Mouse (Mus musculus): Measurements from ENCODE around the gene Myh7. TPM values are rescaled to one million over a fixed set of nuclear protein-coding genes. Genes with fewer than 3 reads are reported as not detected.

Myh7 gene
- polyA plus RNA-seq, 1 experiment from 2014 or later = 16.4 TPM

- under 1% methylated on average over 36 of the region's 36 CpGs for WGBS
- ATAC-seq (peak; percentile 97), DNase-seq (ENCODE audit: low spot score) (peak; percentile 100)
- H3K4me2 ChIP-seq (replicated peaks; ENCODE audit: low read depth, low read length) = peak within 1 kb of the TSS; percentile 68
- H3K9ac ChIP-seq (replicated peaks; ENCODE audit: low read depth) = peak within 1 kb of the TSS; percentile 73
- peak within 1 kb of the TSS; percentile 75 for H3K4me3 ChIP-seq (ENCODE audit: low read depth, low read length)
- H3K4me1 ChIP-seq (ENCODE audit: insufficient read depth, low read depth, low read length) = no peaks in the 10 kb centered on the region
- peak; percentile 97 for TF ChIP-seq CTCF (IDR thresholded peaks at IDR 0.05)
- TF ChIP-seq EP300 (IDR thresholded peaks at IDR 0.05) = peak; percentile 79
- H3K27ac ChIP-seq (ENCODE audit: low read length) = peak within 1 kb of the TSS; percentile 88
- no peaks in the 10 kb centered on the region for H3K36me3 ChIP-seq (ENCODE audit: insufficient read depth, low read length)
- no peaks in the 10 kb centered on the region for H3K9me3 ChIP-seq (ENCODE audit: low read length)
- H3K27me3 ChIP-seq (replicated peaks; ENCODE audit: insufficient read depth, low read length) = no peaks in the 10 kb centered on the region
Measured at GRCm38 (mm10) chr14:55014991-55015766, 20.8 kb upstream of the Myh7 start, which contains the start of gene Ngdn. Gene Ngdn (plus strand): TSS chr14:55015454.

- peak overlapping the region; percentile 87 for H3K27ac ChIP-seq (ENCODE audit: low read length)
- no peaks in the 10 kb centered on the region for H3K27me3 ChIP-seq (replicated peaks; ENCODE audit: insufficient read depth, low read length)
- TF ChIP-seq CTCF (IDR thresholded peaks at IDR 0.05) (no peak), EP300 (IDR thresholded peaks at IDR 0.05) (no peak)
- no peaks in the 10 kb centered on the region for H3K9me3 ChIP-seq (ENCODE audit: low read length)
- DNase-seq (ENCODE audit: low spot score) = peak; percentile 72
- no peaks in the 10 kb centered on the region for H3K4me1 ChIP-seq (ENCODE audit: insufficient read depth, low read depth, low read length)
- under 1% methylated on average over 27 of the region's 27 CpGs for WGBS
- H3K36me3 ChIP-seq (ENCODE audit: insufficient read depth, low read length) = no peaks in the 10 kb centered on the region
- H3K4me3 ChIP-seq (ENCODE audit: low read depth, low read length) = peak overlapping the region; percentile 45
- peak overlapping the region; percentile 65 for H3K4me2 ChIP-seq (replicated peaks; ENCODE audit: low read depth, low read length)
- peak; percentile 39 for ATAC-seq
- peak overlapping the region; percentile 37 for H3K9ac ChIP-seq (replicated peaks; ENCODE audit: low read depth)
Measured at GRCm38 (mm10) chr14:55014591-55014990, 20.2 kb upstream of the Myh7 start.

DNA sequence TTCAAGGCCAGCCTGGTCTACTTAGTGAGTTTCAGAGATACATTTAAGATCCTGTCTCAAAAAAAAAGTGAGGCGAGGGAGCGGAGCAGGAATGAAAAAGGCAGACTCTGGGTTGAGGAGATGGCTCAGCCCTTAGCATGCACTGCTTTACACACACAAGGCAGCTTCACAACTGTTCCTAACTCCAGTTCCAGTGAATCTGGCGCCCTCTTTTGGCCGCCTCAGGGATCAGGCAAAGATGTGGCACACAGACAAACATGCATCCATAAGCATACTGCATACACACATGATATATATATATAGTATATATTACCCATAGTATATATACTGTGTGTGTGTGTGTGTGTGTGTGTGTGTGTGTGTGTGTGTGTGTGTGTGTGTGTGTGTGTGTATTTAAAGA lies 16.7 kb upstream of the Myh7 start:
- Histone ChIP-seq H3K4me2 (replicated peaks; ENCODE audit: low read depth, low read length) (no peak overlapping the region), H3K4me1 (ENCODE audit: insufficient read depth, low read depth, low read length) (no peaks in the 10 kb centered on the region), H3K9me3 (ENCODE audit: low read length) (no peaks in the 10 kb centered on the region), H3K27ac (ENCODE audit: low read length) (no peak overlapping the region), H3K4me3 (ENCODE audit: low read depth, low read length) (no peak overlapping the region), H3K27me3 (replicated peaks; ENCODE audit: insufficient read depth, low read length) (no peaks in the 10 kb centered on the region), H3K36me3 (ENCODE audit: insufficient read depth, low read length) (no peaks in the 10 kb centered on the region), H3K9ac (replicated peaks; ENCODE audit: low read depth) (no peak overlapping the region)
- DNase-seq (ENCODE audit: low spot score) (no peak), ATAC-seq (no peak)
- 70% methylated on average over 4 of the region's 4 CpGs for WGBS
- TF ChIP-seq EP300 (IDR thresholded peaks at IDR 0.05) (no peak), CTCF (IDR thresholded peaks at IDR 0.05) (peak; percentile 46)

DNA sequence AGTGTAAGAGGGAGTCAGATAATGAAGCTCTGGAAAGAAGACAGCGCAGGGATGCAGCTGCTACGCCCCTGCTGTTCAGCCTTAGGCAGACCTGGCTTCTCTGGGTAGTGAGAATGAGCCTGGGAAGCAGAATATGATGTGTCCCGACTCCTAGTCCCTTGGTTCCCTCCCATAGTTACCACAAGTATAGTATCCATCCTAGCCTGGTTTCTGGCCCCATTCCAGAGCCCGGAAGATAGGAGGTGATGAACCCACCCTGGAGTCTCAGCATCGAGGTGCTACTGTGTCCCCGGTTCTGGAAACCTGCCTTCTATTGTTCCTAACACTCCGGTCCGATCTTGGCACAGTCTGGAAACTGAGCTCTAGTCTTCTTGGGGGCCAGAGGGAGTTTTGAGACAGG lies 14.0 kb upstream of the Myh7 start:
- no peak overlapping the region for H3K9ac ChIP-seq (replicated peaks; ENCODE audit: low read depth)
- peaks cover 9% of the 10 kb centered on the region; the same call in 1 of the 2 replicates for H3K4me1 ChIP-seq (ENCODE audit: insufficient read depth, low read depth, low read length)
- H3K27me3 ChIP-seq (replicated peaks; ENCODE audit: insufficient read depth, low read length) = no peaks in the 10 kb centered on the region
- ATAC-seq = no peak
- H3K27ac ChIP-seq (ENCODE audit: low read length) = no peak overlapping the region
- no peak overlapping the region for H3K4me2 ChIP-seq (replicated peaks; ENCODE audit: low read depth, low read length)
- TF ChIP-seq CTCF (IDR thresholded peaks at IDR 0.05) (no peak), EP300 (IDR thresholded peaks at IDR 0.05) (no peak)
- H3K36me3 ChIP-seq (ENCODE audit: insufficient read depth, low read length) = no peaks in the 10 kb centered on the region
- no peak for DNase-seq (ENCODE audit: low spot score)
- no peak overlapping the region for H3K4me3 ChIP-seq (ENCODE audit: low read depth, low read length)
- 71% methylated on average over 8 of the region's 8 CpGs for WGBS
- no peaks in the 10 kb centered on the region for H3K9me3 ChIP-seq (ENCODE audit: low read length)

DNA sequence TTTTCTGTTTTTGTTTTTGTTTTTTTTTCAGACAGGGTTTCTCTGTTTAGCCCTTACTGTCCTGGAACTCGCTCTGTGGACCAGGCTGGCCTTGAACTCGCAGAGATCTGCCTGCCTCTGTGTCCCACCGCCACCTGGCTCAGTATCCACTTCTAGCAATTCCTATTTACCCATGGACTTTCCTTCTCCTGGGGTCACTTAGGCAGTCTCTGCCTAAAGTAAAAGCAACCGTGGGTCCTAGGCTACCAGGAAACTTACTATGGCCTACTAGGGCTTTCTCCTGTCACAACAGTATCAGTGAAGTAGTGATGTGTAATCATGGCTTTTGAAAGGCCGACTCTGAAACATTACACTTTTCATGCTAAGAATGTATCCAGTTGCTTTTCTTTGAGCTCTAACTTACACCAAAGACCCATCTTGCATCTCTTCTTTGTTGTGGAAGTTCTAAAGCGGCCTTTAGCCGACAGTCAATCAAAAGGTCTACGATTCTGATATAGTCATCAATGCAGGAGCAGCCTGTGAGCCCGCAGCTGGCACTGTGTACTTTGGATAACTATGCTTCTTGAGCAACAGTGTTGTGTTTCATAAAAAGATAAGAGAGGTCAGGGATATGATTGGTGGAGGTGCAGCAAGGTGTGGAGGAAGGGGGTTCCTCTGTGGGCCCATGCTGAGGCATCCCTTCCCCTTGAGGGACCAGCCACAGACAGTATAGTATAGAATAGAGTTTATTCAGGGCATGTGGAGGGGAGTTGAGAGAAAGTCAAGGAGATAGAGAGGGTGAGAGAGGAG lies 12.9 kb upstream of the Myh7 start:
- WGBS = 81% methylated on average over 9 of the region's 9 CpGs
- no peak for DNase-seq (ENCODE audit: low spot score)
- no peak for ATAC-seq
- H3K9me3 ChIP-seq (ENCODE audit: low read length) = no peaks in the 10 kb centered on the region
- H3K9ac ChIP-seq (replicated peaks; ENCODE audit: low read depth) = no peak overlapping the region
- peaks cover 15% of the 10 kb centered on the region for H3K4me1 ChIP-seq (ENCODE audit: insufficient read depth, low read depth, low read length)
- no peak overlapping the region for H3K4me3 ChIP-seq (ENCODE audit: low read depth, low read length)
- H3K27ac ChIP-seq (ENCODE audit: low read length) = no peak overlapping the region
- no peak for TF ChIP-seq EP300 (IDR thresholded peaks at IDR 0.05)
- no peak for TF ChIP-seq CTCF (IDR thresholded peaks at IDR 0.05)
- H3K27me3 ChIP-seq (replicated peaks; ENCODE audit: insufficient read depth, low read length) = no peaks in the 10 kb centered on the region
- H3K4me2 ChIP-seq (replicated peaks; ENCODE audit: low read depth, low read length) = no peak overlapping the region
- no peaks in the 10 kb centered on the region for H3K36me3 ChIP-seq (ENCODE audit: insufficient read depth, low read length)

GRCm38 (mm10) chr14:55006541-55006940 lies 12.1 kb upstream of the Myh7 start:
- Histone ChIP-seq H3K27ac (ENCODE audit: low read length) (no peak overlapping the region), H3K4me1 (ENCODE audit: insufficient read depth, low read depth, low read length) (peaks cover 15% of the 10 kb centered on the region), H3K4me3 (ENCODE audit: low read depth, low read length) (no peak overlapping the region), H3K4me2 (replicated peaks; ENCODE audit: low read depth, low read length) (no peak overlapping the region), H3K9me3 (ENCODE audit: low read length) (no peaks in the 10 kb centered on the region), H3K9ac (replicated peaks; ENCODE audit: low read depth) (no peak overlapping the region), H3K27me3 (replicated peaks; ENCODE audit: insufficient read depth, low read length) (no peaks in the 10 kb centered on the region), H3K36me3 (ENCODE audit: insufficient read depth, low read length) (no peaks in the 10 kb centered on the region)
- DNase-seq (ENCODE audit: low spot score) (no peak), ATAC-seq (no peak)
- WGBS = 72% methylated on average over 3 of the region's 3 CpGs
- TF ChIP-seq EP300 (IDR thresholded peaks at IDR 0.05) (no peak), CTCF (IDR thresholded peaks at IDR 0.05) (no peak)
